Mouse (Mus musculus): Measurements from ENCODE around the gene Vopp1. TPM values are rescaled to one million over a fixed set of nuclear protein-coding genes. Genes with fewer than 3 reads are reported as not detected.

Vopp1 gene
- polyA plus RNA-seq, 1 experiment = 16.4 TPM

- DNase-seq = peak; percentile 9
- Histone ChIP-seq H3K4me1 (ENCODE audit: control insufficient read depth, insufficient read depth, low read length) (no peaks in the 10 kb centered on the region; the same call in 1 of the 2 replicates), H3K4me3 (replicated peaks; ENCODE audit: extremely low read depth, low read depth, low read length) (no peak overlapping the region)
- 61% methylated on average over 3 of the region's 3 CpGs for WGBS
- no peak for TF ChIP-seq CTCF (IDR thresholded peaks at IDR 0.05; ENCODE audit: insufficient read depth, low read length)
- TF ChIP-seq POLR2A (IDR thresholded peaks at IDR 0.05; ENCODE audit: borderline replicate concordance, extremely low read depth, low read depth, low read length) = no peak
Measured at GRCm38 (mm10) chr6:57765095-57765878, 59.7 kb downstream of the Vopp1 start.

- no peak overlapping the region for H3K4me3 ChIP-seq (replicated peaks; ENCODE audit: extremely low read depth, low read depth, low read length)
- H3K4me1 ChIP-seq (ENCODE audit: control insufficient read depth, insufficient read depth, low read length) = no peaks in the 10 kb centered on the region; the same call in 1 of the 2 replicates
- no peak for DNase-seq
- TF ChIP-seq CTCF (IDR thresholded peaks at IDR 0.05; ENCODE audit: insufficient read depth, low read length) (no peak), POLR2A (IDR thresholded peaks at IDR 0.05; ENCODE audit: borderline replicate concordance, extremely low read depth, low read depth, low read length) (no peak)
Measured at GRCm38 (mm10) chr6:57763054-57763453, 61.9 kb downstream of the Vopp1 start.

GRCm38 (mm10) chr6:57753962-57754759, 70.8 kb downstream of the Vopp1 start:
- Histone ChIP-seq H3K4me1 (ENCODE audit: control insufficient read depth, insufficient read depth, low read length) (no peaks in the 10 kb centered on the region), H3K4me3 (replicated peaks; ENCODE audit: extremely low read depth, low read depth, low read length) (no peak overlapping the region)
- WGBS = 93% methylated on average over 9 of the region's 9 CpGs
- no peak for TF ChIP-seq POLR2A (IDR thresholded peaks at IDR 0.05; ENCODE audit: borderline replicate concordance, extremely low read depth, low read depth, low read length)
- no peak for TF ChIP-seq CTCF (IDR thresholded peaks at IDR 0.05; ENCODE audit: insufficient read depth, low read length)
- DNase-seq = no peak

GRCm38 (mm10) chr6:57745748-57746129, 79.2 kb downstream of the Vopp1 start:
- Histone ChIP-seq H3K4me3 (replicated peaks; ENCODE audit: extremely low read depth, low read depth, low read length) (no peak overlapping the region), H3K4me1 (ENCODE audit: control insufficient read depth, insufficient read depth, low read length) (no peaks in the 10 kb centered on the region)
- no peak for TF ChIP-seq CTCF (IDR thresholded peaks at IDR 0.05; ENCODE audit: insufficient read depth, low read length)
- 96% methylated on average over 2 of the region's 2 CpGs for WGBS
- DNase-seq = no peak

- TF ChIP-seq POLR2A (IDR thresholded peaks at IDR 0.05; ENCODE audit: borderline replicate concordance, extremely low read depth, low read depth, low read length) (no peak), CTCF (IDR thresholded peaks at IDR 0.05; ENCODE audit: insufficient read depth, low read length) (no peak)
- Histone ChIP-seq H3K4me1 (ENCODE audit: control insufficient read depth, insufficient read depth, low read length) (no peaks in the 10 kb centered on the region), H3K4me3 (replicated peaks; ENCODE audit: extremely low read depth, low read depth, low read length) (no peak overlapping the region)
- 81% methylated on average over 4 of the region's 4 CpGs for WGBS
- DNase-seq = no peak
Measured at GRCm38 (mm10) chr6:57744974-57745747, 79.8 kb downstream of the Vopp1 start.

GRCm38 (mm10) chr6:57744123-57744522, 80.8 kb downstream of the Vopp1 start:
- Histone ChIP-seq H3K4me1 (ENCODE audit: control insufficient read depth, insufficient read depth, low read length) (no peaks in the 10 kb centered on the region), H3K4me3 (replicated peaks; ENCODE audit: extremely low read depth, low read depth, low read length) (no peak overlapping the region)
- no peak for DNase-seq
- no peak for TF ChIP-seq CTCF (IDR thresholded peaks at IDR 0.05; ENCODE audit: insufficient read depth, low read length)
- TF ChIP-seq POLR2A (IDR thresholded peaks at IDR 0.05; ENCODE audit: borderline replicate concordance, extremely low read depth, low read depth, low read length) = no peak
- WGBS = 87% methylated on average over 2 of the region's 2 CpGs

- no peak overlapping the region for H3K4me3 ChIP-seq (replicated peaks; ENCODE audit: extremely low read depth, low read depth, low read length)
- peak; percentile 5 for DNase-seq
- no peak for TF ChIP-seq POLR2A (IDR thresholded peaks at IDR 0.05; ENCODE audit: borderline replicate concordance, extremely low read depth, low read depth, low read length)
- peak; percentile 68; the same call in 1 of the 2 replicates for TF ChIP-seq CTCF (IDR thresholded peaks at IDR 0.05; ENCODE audit: insufficient read depth, low read length)
- no peaks in the 10 kb centered on the region for H3K4me1 ChIP-seq (ENCODE audit: control insufficient read depth, insufficient read depth, low read length)
- 66% methylated on average over 2 of the region's 2 CpGs for WGBS
Measured at GRCm38 (mm10) chr6:57743333-57743732, 81.6 kb downstream of the Vopp1 start.

- H3K4me1 ChIP-seq (ENCODE audit: control insufficient read depth, insufficient read depth, low read length) = no peaks in the 10 kb centered on the region
- H3K4me3 ChIP-seq (replicated peaks; ENCODE audit: extremely low read depth, low read depth, low read length) = no peak overlapping the region
- WGBS = 92% methylated on average over 1 of the region's 1 CpGs
- no peak for TF ChIP-seq POLR2A (IDR thresholded peaks at IDR 0.05; ENCODE audit: borderline replicate concordance, extremely low read depth, low read depth, low read length)
- TF ChIP-seq CTCF (IDR thresholded peaks at IDR 0.05; ENCODE audit: insufficient read depth, low read length) = no peak
- no peak for DNase-seq
Measured at GRCm38 (mm10) chr6:57742749-57743148, 82.2 kb downstream of the Vopp1 start.

- no peak for TF ChIP-seq POLR2A (IDR thresholded peaks at IDR 0.05; ENCODE audit: borderline replicate concordance, extremely low read depth, low read depth, low read length)
- DNase-seq = no peak
- Histone ChIP-seq H3K4me1 (ENCODE audit: control insufficient read depth, insufficient read depth, low read length) (no peaks in the 10 kb centered on the region), H3K4me3 (replicated peaks; ENCODE audit: extremely low read depth, low read depth, low read length) (no peak overlapping the region)
- 94% methylated on average over 1 of the region's 1 CpGs for WGBS
Measured at GRCm38 (mm10) chr6:57721347-57721746, 103.6 kb downstream of the Vopp1 start.
